Mouse (Mus musculus) kidney, postnatal 36 days (tissue): ENCODE measurements around the gene Nudt17.
"Not testable (repeated sequence)": the region's sequence is repeated elsewhere in the genome, so short reads cannot be mapped to it uniquely, and the experiment has no call there.

ENCODE experiments used
- DNase-seq, 2 experiments: peaks; one replicate each; pipeline ENCODE4 v3.0.0; 2021 to 2022; ENCODE audit warnings: mixed read lengths in 2 of 2

Nudt17 gene

GRCm38 (mm10) chr3:96701003-96701402 is 7.4 kb downstream of the Nudt17 start:
- no peak for DNase-seq

GRCm38 (mm10) chr3:96700376-96700775 is 8.0 kb downstream of the Nudt17 start:
- peak; percentile 22 to 73 for DNase-seq

- DNase-seq = no peak
These were observed 9.2 kb downstream of the Nudt17 start for GRCm38 (mm10) chr3:96698993-96699690.

- DNase-seq = peak; percentile 92 to 95
These were observed 11.3 kb downstream of the Nudt17 start for GRCm38 (mm10) chr3:96696766-96697732.

- DNase-seq = peak; percentile 91 to 94
These were observed 12.1 kb downstream of the Nudt17 start, which contains the start of gene Pias3 for GRCm38 (mm10) chr3:96696198-96696765. Pias3 (plus strand) TSS chr3:96696384.

GRCm38 (mm10) chr3:96693579-96693978 is 14.8 kb downstream of the Nudt17 start:
- DNase-seq = no peak

GRCm38 (mm10) chr3:96692506-96692905 is 15.9 kb downstream of the Nudt17 start:
- DNase-seq = no peak

- DNase-seq = no peak
These were observed 18.1 kb downstream of the Nudt17 start for GRCm38 (mm10) chr3:96690298-96690697.

GRCm38 (mm10) chr3:96688854-96689253 is 19.5 kb downstream of the Nudt17 start:
- DNase-seq = no peak

GRCm38 (mm10) chr3:96686057-96686456 is 22.3 kb downstream of the Nudt17 start:
- not testable (repeated sequence) for DNase-seq

- peak in 1 of 2 experiments; percentile 35 for DNase-seq
These were observed 23.6 kb downstream of the Nudt17 start for GRCm38 (mm10) chr3:96684822-96685156.

- DNase-seq = no peak
These were observed 24.1 kb downstream of the Nudt17 start for GRCm38 (mm10) chr3:96684151-96684821.

- no peak for DNase-seq
These were observed 24.9 kb downstream of the Nudt17 start for GRCm38 (mm10) chr3:96683496-96683895.

- DNase-seq = no peak
These were observed 27.9 kb downstream of the Nudt17 start for GRCm38 (mm10) chr3:96680269-96680956.

GRCm38 (mm10) chr3:96679159-96679674 is 29.1 kb downstream of the Nudt17 start:
- no peak for DNase-seq

GRCm38 (mm10) chr3:96678456-96678855 is 29.9 kb downstream of the Nudt17 start:
- DNase-seq = no peak

- no peak for DNase-seq
These were observed 32.7 kb downstream of the Nudt17 start for GRCm38 (mm10) chr3:96675690-96676089.

GRCm38 (mm10) chr3:96675171-96675570 is 33.2 kb downstream of the Nudt17 start:
- no peak for DNase-seq

- DNase-seq = no peak
These were observed 33.9 kb downstream of the Nudt17 start for GRCm38 (mm10) chr3:96674442-96674841.

- no peak for DNase-seq
These were observed 34.8 kb downstream of the Nudt17 start for GRCm38 (mm10) chr3:96673514-96673913.

- no peak for DNase-seq
These were observed 36.8 kb downstream of the Nudt17 start for GRCm38 (mm10) chr3:96671519-96671918.
